Mouse (Mus musculus): ENCODE data around the gene Upk1a. TPM values are rescaled to one million over a fixed set of nuclear protein-coding genes. Genes with fewer than 3 reads are reported as not detected.

Gene Upk1a
- polyA plus RNA-seq, 1 experiment from 2014 or later, result 0.46 TPM

DNA sequence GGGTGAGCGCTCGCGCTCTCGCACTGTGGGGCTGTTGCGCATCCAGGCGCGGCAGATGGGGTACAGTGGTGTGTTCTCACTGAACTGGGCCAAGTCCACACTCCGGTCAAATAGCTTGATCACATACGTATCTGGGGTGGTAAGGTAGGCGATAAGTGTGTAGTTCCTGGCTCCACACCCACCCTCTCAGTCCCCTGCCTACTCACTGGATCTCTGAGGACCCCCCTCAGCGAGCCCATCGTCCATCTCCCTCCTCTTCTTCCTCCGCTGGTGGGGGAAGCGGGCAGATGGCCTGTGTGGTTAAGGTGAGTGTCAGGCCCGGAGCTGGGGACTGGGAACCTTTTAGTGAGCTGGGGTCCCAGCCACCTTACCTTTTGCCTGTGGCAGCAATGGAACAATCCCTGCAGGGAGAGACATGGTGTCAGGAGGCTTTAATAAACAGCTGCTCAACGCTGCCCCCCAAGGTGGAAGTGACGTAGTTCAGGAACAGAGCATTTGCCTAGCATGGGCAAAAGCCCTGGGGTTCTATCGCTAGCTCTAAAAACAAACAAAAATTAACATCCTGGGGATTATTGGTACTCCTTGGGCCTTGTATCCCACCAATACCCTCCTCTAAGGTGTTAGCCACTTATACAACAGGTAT is 55.6 kb downstream of the Upk1a start:
- 92% methylated on average over 18 of the region's 18 CpGs for WGBS
- H3K4me3 ChIP-seq (ENCODE audit: low read depth, low read length), result no peak overlapping the region
- H3K36me3 ChIP-seq (ENCODE audit: insufficient read depth), result peaks cover 31% of the 10 kb centered on the region
- H3K27me3 ChIP-seq (ENCODE audit: insufficient read depth, low read length), result no peaks in the 10 kb centered on the region
- H3K9ac ChIP-seq, result no peak overlapping the region
- no peak overlapping the region for H3K27ac ChIP-seq (ENCODE audit: low read depth)
- H3K4me2 ChIP-seq, result no peak overlapping the region
- no peaks in the 10 kb centered on the region for H3K9me3 ChIP-seq (ENCODE audit: low read depth, low read length)
- peaks cover 12% of the 10 kb centered on the region; the same call in 1 of the 2 replicates for H3K4me1 ChIP-seq (ENCODE audit: insufficient read depth)
- no peak for TF ChIP-seq CTCF (IDR thresholded peaks at IDR 0.05; ENCODE audit: low read depth)
- DNase-seq (peak; percentile 14), ATAC-seq (ENCODE audit: insufficient read depth) (no peak)

- no peak for TF ChIP-seq CTCF (IDR thresholded peaks at IDR 0.05; ENCODE audit: low read depth)
- ATAC-seq (ENCODE audit: insufficient read depth), result no peak
- DNase-seq, result peak; percentile 14
- no peaks in the 10 kb centered on the region for H3K27me3 ChIP-seq (ENCODE audit: insufficient read depth, low read length)
- peaks cover 37% of the 10 kb centered on the region for H3K36me3 ChIP-seq (ENCODE audit: insufficient read depth)
- peaks cover 12% of the 10 kb centered on the region for H3K4me1 ChIP-seq (ENCODE audit: insufficient read depth)
- H3K9me3 ChIP-seq (ENCODE audit: low read depth, low read length), result no peaks in the 10 kb centered on the region
- H3K9ac ChIP-seq, result peak overlapping the region; percentile 62
- no peak overlapping the region for H3K27ac ChIP-seq (ENCODE audit: low read depth)
- H3K4me2 ChIP-seq, result peak overlapping the region; percentile 96
- 79% methylated on average over 22 of the region's 22 CpGs for WGBS
- peak overlapping the region; percentile 62 for H3K4me3 ChIP-seq (ENCODE audit: low read depth, low read length)
These were observed 58.6 kb downstream of the Upk1a start for GRCm38 (mm10) chr7:30553810-30554584.

Small RNAs within 50 kb of the gene (microRNA-seq; reads per million reads assigned to microRNA genes)
- not detected for gene Mir3569 (ENCODE audit: borderline number of aligned reads)

Other genes starting within 250 kb of the Upk1a start
- gene Tyrobp, start 199.1 kb downstream of the Upk1a start, polyA plus RNA-seq (2014; fragmentation: Nextera tagmentation; extraction: Ambion mirVana), result 46.0 and 46.8 TPM in 2 replicates
- 1.5 and 2.0 TPM in 2 replicates for gene Hcst, start 193.0 kb downstream of the Upk1a start, polyA plus RNA-seq (2014; fragmentation: Nextera tagmentation; extraction: Ambion mirVana)
- 1.7 and 2.0 TPM in 2 replicates for gene Nfkbid, start 191.1 kb downstream of the Upk1a start, polyA plus RNA-seq (2014; fragmentation: Nextera tagmentation; extraction: Ambion mirVana)
- gene Aplp1, start 167.3 kb downstream of the Upk1a start, polyA plus RNA-seq (2014; fragmentation: Nextera tagmentation; extraction: Ambion mirVana), result 22.3 and 22.6 TPM in 2 replicates
- gene Kirrel2, start 155.2 kb downstream of the Upk1a start, polyA plus RNA-seq (2014; fragmentation: Nextera tagmentation; extraction: Ambion mirVana), result not detected in 2 replicates
- gene Nphs1, start 154.5 kb downstream of the Upk1a start, polyA plus RNA-seq (2014; fragmentation: Nextera tagmentation; extraction: Ambion mirVana), result 0.19 TPM in 1 of 2 replicates, not detected in the other
- not detected in 2 replicates for gene Prodh2, start 119.2 kb downstream of the Upk1a start, polyA plus RNA-seq (2014; fragmentation: Nextera tagmentation; extraction: Ambion mirVana)
- 13.8 and 14.3 TPM in 2 replicates for gene Arhgap33, start 77.8 kb downstream of the Upk1a start, polyA plus RNA-seq (2014; fragmentation: Nextera tagmentation; extraction: Ambion mirVana)
- gene Hspb6, start 60.7 kb downstream of the Upk1a start, polyA plus RNA-seq (2014; fragmentation: Nextera tagmentation; extraction: Ambion mirVana), result 24.9 and 26.0 TPM in 2 replicates
- gene Proser3, start 60.5 kb downstream of the Upk1a start, polyA plus RNA-seq (2014; fragmentation: Nextera tagmentation; extraction: Ambion mirVana), result 18.3 and 18.7 TPM in 2 replicates
- 33.7 and 34.7 TPM in 2 replicates for gene Lin37, start 53.0 kb downstream of the Upk1a start, polyA plus RNA-seq (2014; fragmentation: Nextera tagmentation; extraction: Ambion mirVana)
- 101 and 120 TPM in 2 replicates for gene U2af1l4, start 49.5 kb downstream of the Upk1a start, polyA plus RNA-seq (2014; fragmentation: Nextera tagmentation; extraction: Ambion mirVana)
- gene Gm49396, start 49.5 kb downstream of the Upk1a start, polyA plus RNA-seq (2014; fragmentation: Nextera tagmentation; extraction: Ambion mirVana), result 7.9 and 9.9 TPM in 2 replicates
- gene Psenen, start 49.2 kb downstream of the Upk1a start, polyA plus RNA-seq (2014; fragmentation: Nextera tagmentation; extraction: Ambion mirVana), result 104 and 105 TPM in 2 replicates
- 3.0 and 4.1 TPM in 2 replicates for gene Igflr1, start 47.4 kb downstream of the Upk1a start, polyA plus RNA-seq (2014; fragmentation: Nextera tagmentation; extraction: Ambion mirVana)
- gene Kmt2b, start 24.1 kb downstream of the Upk1a start, polyA plus RNA-seq (2014; fragmentation: Nextera tagmentation; extraction: Ambion mirVana), result 11.7 and 14.8 TPM in 2 replicates
- gene Zbtb32, start 13.9 kb downstream of the Upk1a start, polyA plus RNA-seq (2014; fragmentation: Nextera tagmentation; extraction: Ambion mirVana), result 1.7 and 2.4 TPM in 2 replicates
- gene Cox6b1, start 13.3 kb upstream of the Upk1a start, polyA plus RNA-seq (2014; fragmentation: Nextera tagmentation; extraction: Ambion mirVana), result 855 and 914 TPM in 2 replicates
- not detected in 2 replicates for gene Etv2, start 23.0 kb upstream of the Upk1a start, polyA plus RNA-seq (2014; fragmentation: Nextera tagmentation; extraction: Ambion mirVana)
- gene Rbm42, start 37.5 kb upstream of the Upk1a start, polyA plus RNA-seq (2014; fragmentation: Nextera tagmentation; extraction: Ambion mirVana), result 115 and 117 TPM in 2 replicates
- 63.5 TPM in 2 replicates for gene Haus5, start 52.1 kb upstream of the Upk1a start, polyA plus RNA-seq (2014; fragmentation: Nextera tagmentation; extraction: Ambion mirVana)
- gene Pmis2, start 58.8 kb upstream of the Upk1a start, polyA plus RNA-seq (2014; fragmentation: Nextera tagmentation; extraction: Ambion mirVana), result not detected in 2 replicates
- gene 2200002J24Rik, start 86.1 kb upstream of the Upk1a start, polyA plus RNA-seq (2014; fragmentation: Nextera tagmentation; extraction: Ambion mirVana), result 0.34 and 0.46 TPM in 2 replicates
- gene Atp4a, start 99.4 kb upstream of the Upk1a start, polyA plus RNA-seq (2014; fragmentation: Nextera tagmentation; extraction: Ambion mirVana), result 0.23 and 0.42 TPM in 2 replicates
- 169 and 179 TPM in 2 replicates for gene Tmem147, start 116.7 kb upstream of the Upk1a start, polyA plus RNA-seq (2014; fragmentation: Nextera tagmentation; extraction: Ambion mirVana)
- 0.68 and 0.91 TPM in 2 replicates for gene Gapdhs, start 130.8 kb upstream of the Upk1a start, polyA plus RNA-seq (2014; fragmentation: Nextera tagmentation; extraction: Ambion mirVana)
- gene Sbsn, start 138.6 kb upstream of the Upk1a start, polyA plus RNA-seq (2014; fragmentation: Nextera tagmentation; extraction: Ambion mirVana), result 0.34 and 1.3 TPM in 2 replicates
- gene Dmkn, start 150.9 kb upstream of the Upk1a start, polyA plus RNA-seq (2014; fragmentation: Nextera tagmentation; extraction: Ambion mirVana), result 2.4 TPM in 2 replicates
- gene Krtdap, start 175.0 kb upstream of the Upk1a start, polyA plus RNA-seq (2014; fragmentation: Nextera tagmentation; extraction: Ambion mirVana), result not detected in 2 replicates
- gene Ffar2, start 210.9 kb upstream of the Upk1a start, polyA plus RNA-seq (2014; fragmentation: Nextera tagmentation; extraction: Ambion mirVana), result 0.20 and 0.39 TPM in 2 replicates
- gene Ffar3, start 243.3 kb upstream of the Upk1a start, polyA plus RNA-seq (2014; fragmentation: Nextera tagmentation; extraction: Ambion mirVana), result not detected in 2 replicates
- gene Ffar1, start 248.7 kb upstream of the Upk1a start, polyA plus RNA-seq (2014; fragmentation: Nextera tagmentation; extraction: Ambion mirVana), result not detected in 2 replicates